Mouse (Mus musculus) lung, adult 2 months (tissue): Measurements from ENCODE around the gene Capn12.

Source experiments
- CTCF ChIP-seq: fragments of 200-500 bp; IDR thresholded peaks from 2 replicates; pipeline ENCODE4 v1.5.1; 2011; ENCODE audit warnings: mild to moderate bottlenecking, low read length, control low read depth; ENCODE audit not compliant: insufficient read depth
- POLR2A ChIP-seq: fragments of 200-500 bp; IDR thresholded peaks from 2 replicates; pipeline ENCODE4 v1.6.1; 2011; ENCODE audit warnings: low read depth, mild to moderate bottlenecking, control low read depth, low read length, borderline replicate concordance; ENCODE audit errors: extremely low read depth

- TF ChIP-seq CTCF (no peak), POLR2A (peak; percentile 59; the same call in 1 of the 2 replicates)
Measured at GRCm38 (mm10) chr7:28865481-28866300, 15.5 kb upstream of the Capn12 start.
